In genomic region chr6:146405380-146405779, GRCm38 (mm10) we compare ENCODE assay signal across 7 mouse cellular contexts.
DNase-seq lines count a peak whose midpoint lies in the region; ATAC-seq and TF ChIP-seq lines count a peak whose summit lies in the region.

No protein-coding gene starts in this region.

- no peak overlapping the region for H3K4me3 ChIP-seq in kidney, embryonic 16.5 days (ENCODE audit: low read length)
- no peak overlapping the region for H3K4me3 ChIP-seq in MEL (ENCODE audit: control insufficient read depth in 1 of 2, insufficient read depth in 1 of 2, low read depth in 2 of 2, low read length in 2 of 2)
- no peak overlapping the region for H3K4me3 ChIP-seq in liver, postnatal 0 days (ENCODE audit: low read depth, low read length)

- DNase-seq in kidney, adult 18-20 months: peak; percentile 52
- peak; percentile 55 for DNase-seq in CD4-positive helper T cell, adult 2 months (ENCODE audit: low read depth, low spot score)
- peak; percentile 77 for DNase-seq in MEL (ENCODE audit: low read depth, low spot score)
- peak; percentile 62 for DNase-seq in embryo, embryonic 11 days
- DNase-seq in liver, postnatal 0 days: peak; percentile 77
- DNase-seq in spleen, postnatal 4 days (ENCODE audit: low spot score in 2 of 2): peak; percentile 32 to 80

- H3K4me2 ChIP-seq in kidney, embryonic 16.5 days (replicated peaks; ENCODE audit: low read depth, low read length): no peak overlapping the region
- H3K4me2 ChIP-seq in liver, postnatal 0 days (ENCODE audit: low read depth, low read length): no peak overlapping the region

- no peak for TF ChIP-seq POLR2A in MEL (IDR thresholded peaks at IDR 0.05; ENCODE audit: control insufficient read depth in 1 of 2, insufficient read depth in 1 of 2, low read depth in 1 of 2, low read length in 2 of 2, poor library complexity in 1 of 2)

- H3K27me3 ChIP-seq in kidney, embryonic 16.5 days (ENCODE audit: insufficient read depth, low read length): no peaks in the 10 kb centered on the region
- H3K27me3 ChIP-seq in MEL (ENCODE audit: control insufficient read depth in 1 of 2, insufficient read depth in 2 of 2, low read length in 2 of 2): no peaks in the 10 kb centered on the region
- no peaks in the 10 kb centered on the region for H3K27me3 ChIP-seq in liver, postnatal 0 days (ENCODE audit: insufficient read depth, low read length)

- no peaks in the 10 kb centered on the region for H3K9me3 ChIP-seq in kidney, embryonic 16.5 days (ENCODE audit: low read length)
- H3K9me3 ChIP-seq in MEL (replicated peaks; ENCODE audit: insufficient read depth, low read length): no peaks in the 10 kb centered on the region
- H3K9me3 ChIP-seq in liver, postnatal 0 days (ENCODE audit: low read length): no peaks in the 10 kb centered on the region

- H3K9ac ChIP-seq in kidney, embryonic 16.5 days (replicated peaks; ENCODE audit: low read length): no peak overlapping the region
- no peak overlapping the region for H3K9ac ChIP-seq in MEL (ENCODE audit: control insufficient read depth, low read depth, low read length, poor library complexity, severe bottlenecking)
- no peak overlapping the region for H3K9ac ChIP-seq in liver, postnatal 0 days (replicated peaks)

- no peak for TF ChIP-seq EP300 in MEL (IDR thresholded peaks at IDR 0.05; ENCODE audit: low read depth in 1 of 2, low read length in 2 of 2)
- no peak for TF ChIP-seq EP300 in liver, postnatal 0 days (IDR thresholded peaks at IDR 0.05; ENCODE audit: low read depth)

- no peaks in the 10 kb centered on the region for H3K36me3 ChIP-seq in kidney, embryonic 16.5 days (ENCODE audit: insufficient read depth, low read length)
- no peaks in the 10 kb centered on the region for H3K36me3 ChIP-seq in MEL (ENCODE audit: control insufficient read depth in 1 of 2, insufficient read depth in 2 of 2, low read length in 2 of 2)
- H3K36me3 ChIP-seq in liver, postnatal 0 days (replicated peaks; ENCODE audit: insufficient read depth, low read length): peaks cover 7% of the 10 kb centered on the region

- peak; percentile 38 for TF ChIP-seq RAD21 in MEL (IDR thresholded peaks at IDR 0.05; ENCODE audit: low read depth, low read length)

- ATAC-seq in kidney, embryonic 16.5 days (ENCODE audit: low FRiP score, low TSS enrichment): no peak
- no peak for ATAC-seq in liver, postnatal 0 days

- peak; percentile 93 to 96 (median 94) for TF ChIP-seq CTCF in MEL (IDR thresholded peaks at IDR 0.05 in 2 of 3, conservative IDR thresholded peaks at IDR 0.05 in 1 of 3; ENCODE audit: control insufficient read depth in 1 of 3, insufficient read depth in 1 of 3, low read depth in 2 of 3, low read length in 3 of 3, poor library complexity in 1 of 3, severe bottlenecking in 1 of 3)
- peak; percentile 94 for TF ChIP-seq CTCF in liver, postnatal 0 days (IDR thresholded peaks at IDR 0.05; ENCODE audit: low read depth)

- H3K4me1 ChIP-seq in kidney, embryonic 16.5 days (ENCODE audit: insufficient read depth, low read length): peaks cover 5% of the 10 kb centered on the region
- H3K4me1 ChIP-seq in MEL (ENCODE audit: control insufficient read depth in 1 of 2, insufficient read depth in 2 of 2, low read length in 2 of 2): no peaks in the 10 kb centered on the region
- 0 out of 2 replicates have a peak, but pooled peaks cover 3% of the 10 kb centered on the region for H3K4me1 ChIP-seq in liver, postnatal 0 days (ENCODE audit: insufficient read depth)

- H3K79me2 ChIP-seq in MEL (ENCODE audit: control insufficient read depth, insufficient read depth, low read length, poor library complexity): no peaks in the 10 kb centered on the region

- WGBS in kidney, embryonic 16.5 days: 52% methylated on average over 6 of the region's 6 CpGs
- 41% methylated on average over 6 of the region's 6 CpGs for WGBS in liver, postnatal 0 days (ENCODE audit: insufficient replicate concordance)

- H3K27ac ChIP-seq in kidney, embryonic 16.5 days (ENCODE audit: low read length): no peak overlapping the region
- no peak overlapping the region for H3K27ac ChIP-seq in MEL (ENCODE audit: control insufficient read depth, low read depth, low read length)
- H3K27ac ChIP-seq in liver, postnatal 0 days (ENCODE audit: low read depth): no peak overlapping the region

TF ChIP-seq in MEL, 35 proteins besides CTCF, POLR2A, EP300 and RAD21:
- TF ChIP-seq SMC3 (IDR thresholded peaks at IDR 0.05; ENCODE audit: low read depth, low read length) (peak; percentile 56), HCFC1 (IDR thresholded peaks at IDR 0.05; ENCODE audit: low read depth, low read length) (no peak), ELF1 (IDR thresholded peaks at IDR 0.05; ENCODE audit: low read depth, low read length) (no peak), GABPA (IDR thresholded peaks at IDR 0.05; ENCODE audit: low read depth, low read length) (no peak), ZC3H11A (IDR thresholded peaks at IDR 0.05; ENCODE audit: low read depth, low read length) (no peak), MAFK (IDR thresholded peaks at IDR 0.05; ENCODE audit: borderline replicate concordance, low read depth, low read length) (no peak), KAT2A (conservative IDR thresholded peaks at IDR 0.05; ENCODE audit: low read depth, low read length) (no peak), TCF12 (IDR thresholded peaks at IDR 0.05; ENCODE audit: low read depth, low read length) (no peak)
